Mouse (Mus musculus) heart, postnatal 25 days (tissue): Measurements from ENCODE around the gene Cyp39a1. TPM values are rescaled to one million over a fixed set of nuclear protein-coding genes. Genes with fewer than 3 reads are reported as not detected.

ENCODE experiments used
- DNase-seq: peaks from one replicate; pipeline ENCODE4 v3.0.0; 2022; ENCODE audit warnings: low spot score
- intact Hi-C: fragments of 180-260 bp; cut with DNase I; formaldehyde crosslinking; loops from one replicate; pipeline ENCODE4 v1.15.1; 2025
- total RNA-seq, 2 experiments: library from RNA; stranded (reverse); gene quantifications; 2 replicates each; pipeline ENCODE4 v1.2.3; 2021

Gene Cyp39a1
- total RNA-seq, 2 experiments from 2014 or later: 4.4 to 4.8 TPM

GRCm38 (mm10) chr17:43751146-43751545, 83.9 kb downstream of the Cyp39a1 start:
- intact Hi-C loops: no loop called here

DNA sequence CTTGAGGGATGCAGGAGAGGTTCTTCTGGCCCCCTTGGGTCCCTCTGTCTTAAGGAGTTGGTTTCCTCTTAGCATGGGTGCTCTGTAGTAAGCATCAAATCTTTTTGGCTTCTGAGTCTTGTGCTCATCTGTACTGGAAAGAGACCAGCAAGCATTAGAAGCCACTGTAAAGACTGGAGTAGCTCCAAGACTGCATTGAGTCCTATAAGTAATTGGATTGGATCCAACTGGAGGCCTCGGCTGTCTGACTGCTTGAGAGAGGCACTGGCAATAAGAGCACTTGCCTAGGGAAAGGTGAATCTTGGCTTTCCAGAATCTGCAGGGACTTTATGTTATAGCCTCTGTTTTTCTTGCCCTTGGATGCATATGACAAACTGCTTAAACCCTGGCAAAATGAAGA, 85.6 kb downstream of the Cyp39a1 start:
- intact Hi-C loops: no loop called here
- no peak for DNase-seq

More at GRCm38 (mm10) chr17:43751146-43751545, 83.9 kb downstream of the Cyp39a1 start:
- no peak for DNase-seq

GRCm38 (mm10) chr17:43754687-43755086, 87.5 kb downstream of the Cyp39a1 start:
- intact Hi-C loops: loop anchor here (5.0 kb wide), 1 partner anchor 52 kb away; no protein-coding TSS in a partner anchor
- DNase-seq: no peak

DNA sequence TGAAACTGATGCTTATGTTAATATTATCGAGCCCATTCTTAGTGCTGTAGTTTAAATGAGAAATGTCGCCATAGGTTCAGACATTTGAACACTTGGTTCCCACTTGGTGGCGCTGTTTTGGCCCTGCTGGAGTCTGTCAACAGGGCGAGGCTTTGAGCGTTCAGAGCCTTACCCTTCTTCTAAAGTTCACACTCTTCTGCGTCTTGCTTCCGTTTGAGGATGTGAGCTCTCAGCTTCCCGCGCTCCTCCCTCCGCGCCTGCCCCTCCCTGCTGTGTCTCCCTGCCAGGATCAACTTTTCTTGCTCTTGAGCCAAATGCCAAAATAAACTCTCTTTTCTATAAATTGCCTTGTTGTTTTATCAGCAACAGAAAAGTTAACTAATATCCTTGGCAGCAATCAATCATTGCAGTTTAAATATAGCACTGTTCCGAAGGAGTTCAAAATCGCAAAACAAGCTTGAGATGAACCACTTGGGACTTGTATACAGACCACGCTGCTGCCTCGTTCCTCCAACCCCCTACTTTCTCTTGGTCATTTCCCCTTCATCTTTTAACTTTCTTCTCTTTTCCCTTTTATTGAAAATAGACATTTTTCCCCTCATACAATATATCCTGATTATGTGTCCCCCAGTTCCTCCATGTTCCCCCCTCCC, 91.5 kb downstream of the Cyp39a1 start:
- DNase-seq: peak; percentile 33
- intact Hi-C loops: loop anchor here (5.0 kb wide), 1 partner anchor 56 kb away; no protein-coding TSS in a partner anchor

DNA sequence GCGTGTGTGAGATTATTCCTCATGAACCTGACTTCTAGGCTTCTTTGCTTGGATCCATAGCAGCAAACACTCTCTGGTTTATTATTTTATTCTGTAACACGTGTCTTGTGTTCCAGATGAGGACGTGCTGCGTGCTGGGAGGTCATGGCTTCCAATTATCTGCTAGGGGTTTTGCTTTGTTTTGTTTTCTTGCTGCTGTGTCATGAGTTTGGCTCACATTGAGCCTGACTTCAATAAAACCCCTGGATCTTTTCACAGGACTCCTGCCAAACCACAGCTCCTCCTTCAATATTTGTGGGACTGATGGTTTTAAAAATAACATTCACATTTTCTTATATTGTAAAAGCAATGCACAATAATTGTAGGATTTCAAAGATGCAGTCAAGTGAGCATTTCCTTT, 117.3 kb downstream of the Cyp39a1 start:
- no peak for DNase-seq
- intact Hi-C loops: no loop called here

- intact Hi-C loops: no loop called here
- no peak for DNase-seq
Observed at GRCm38 (mm10) chr17:43788222-43788621, 121.0 kb downstream of the Cyp39a1 start.

DNA sequence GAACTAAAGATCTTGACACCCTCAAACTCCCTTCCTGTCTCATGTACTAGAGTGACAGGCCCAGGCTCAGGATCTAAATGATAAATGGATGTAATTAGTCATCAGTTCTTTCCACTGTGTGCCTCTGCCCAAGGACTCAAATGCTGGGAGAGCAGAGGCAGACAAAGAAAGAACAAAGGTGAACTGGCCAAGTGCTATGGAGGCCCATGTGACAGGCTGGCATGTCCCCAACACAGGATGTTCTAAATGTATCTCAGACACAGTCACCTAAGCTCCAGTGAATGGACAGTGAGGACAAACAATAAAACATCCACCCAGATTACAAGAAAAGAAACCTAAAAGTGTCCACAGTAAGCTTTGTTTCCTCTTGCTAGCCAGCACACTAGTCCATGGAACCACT, 122.2 kb downstream of the Cyp39a1 start:
- DNase-seq: no peak
- intact Hi-C loops: no loop called here

DNA sequence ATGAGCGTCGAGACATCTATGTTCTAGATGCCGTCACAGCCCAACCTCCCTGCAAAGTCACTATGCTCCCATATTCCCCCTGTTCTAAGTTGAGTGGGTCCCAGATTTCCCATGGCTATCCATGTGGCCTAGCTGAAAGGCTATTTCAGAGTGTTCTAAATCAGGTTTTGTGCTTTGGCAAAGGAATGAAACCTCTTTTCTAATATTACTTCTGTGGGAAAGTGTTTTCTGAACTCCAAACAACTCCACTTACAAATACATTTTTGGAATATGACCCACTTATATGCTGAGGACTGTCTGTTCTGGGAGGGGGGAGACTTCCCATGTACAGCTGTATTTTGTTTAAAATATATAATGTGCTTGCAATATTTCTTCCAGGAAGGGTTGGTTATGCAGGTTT, 124.5 kb downstream of the Cyp39a1 start:
- intact Hi-C loops: no loop called here
- DNase-seq: no peak

- intact Hi-C loops: no loop called here
- no peak for DNase-seq
Observed at GRCm38 (mm10) chr17:43794731-43795280, 127.6 kb downstream of the Cyp39a1 start.

Other genes with a start within 250 kb of the Cyp39a1 start
- not detected for gene Mep1a, start 164.6 kb upstream of the Cyp39a1 start, total RNA-seq
- gene Ankrd66, start 123.8 kb upstream of the Cyp39a1 start, total RNA-seq: not detected
- gene Pla2g7, start 99.3 kb upstream of the Cyp39a1 start, total RNA-seq: 1 to 10 TPM; 5.9 to 6.2 TPM
- not detected for gene Tdrd6, start 37.1 kb upstream of the Cyp39a1 start, total RNA-seq
- gene Slc25a27, start 211 bp upstream of the Cyp39a1 start, total RNA-seq: 1 to 10 TPM; 2.4 to 2.5 TPM
- 100 to 1,000 TPM; 355 to 379 TPM for gene Rcan2, start 133.9 kb downstream of the Cyp39a1 start, total RNA-seq